Mouse (Mus musculus): ENCODE results near the gene Nalcn. TPM values are rescaled to one million over a fixed set of nuclear protein-coding genes. Genes with fewer than 3 reads are reported as not detected.

The Nalcn gene
- total RNA-seq (2023) = not detected in 4 replicates

GRCm38 (mm10) chr14:123626501-123627179 is at the start of gene Nalcn:
Nalcn (minus strand) TSS chr14:123627144.

GRCm38 (mm10) chr14:123659921-123660385 is 33.0 kb upstream of the Nalcn start, which contains the start of gene Itgbl1:
Itgbl1 (plus strand) TSS chr14:123659971.

Other genes with a start within 250 kb of the Nalcn start
- gene Itgbl1, start 32.8 kb upstream of the Nalcn start, total RNA-seq (2023) = not detected in 4 replicates

Measured in B cell, adult 62 days (primary cell).